Mouse (Mus musculus): ENCODE data around the gene Tulp2. TPM values are rescaled to one million over a fixed set of nuclear protein-coding genes. Genes with fewer than 3 reads are reported as not detected.

Gene Tulp2
- polyA plus RNA-seq, 1 experiment from 2014 or later: 0.41 TPM

- H3K4me3 ChIP-seq: no peak overlapping the region
- no peak overlapping the region for H3K4me2 ChIP-seq (replicated peaks)
- no peaks in the 10 kb centered on the region for H3K9me3 ChIP-seq
- ATAC-seq (ENCODE audit: low FRiP score, low read depth): no peak
- no peak overlapping the region for H3K27ac ChIP-seq
- H3K27me3 ChIP-seq (replicated peaks): no peaks in the 10 kb centered on the region
- H3K36me3 ChIP-seq: no peaks in the 10 kb centered on the region
- WGBS: 88% methylated on average over 2 of the region's 2 CpGs
- no peaks in the 10 kb centered on the region for H3K4me1 ChIP-seq
- H3K9ac ChIP-seq: no peak overlapping the region
These were observed 72.3 kb downstream of the Tulp2 start for GRCm38 (mm10) chr7:45553990-45554389.

- H3K36me3 ChIP-seq: no peaks in the 10 kb centered on the region
- H3K4me1 ChIP-seq: no peaks in the 10 kb centered on the region
- no peak within 1 kb of the TSS for H3K9ac ChIP-seq
- 48% methylated on average over 8 of the region's 8 CpGs for WGBS
- H3K4me2 ChIP-seq (replicated peaks): no peak within 1 kb of the TSS
- H3K27ac ChIP-seq: no peak within 1 kb of the TSS
- no peak within 1 kb of the TSS for H3K4me3 ChIP-seq
- H3K9me3 ChIP-seq: no peaks in the 10 kb centered on the region
- H3K27me3 ChIP-seq (replicated peaks): no peaks in the 10 kb centered on the region
- no peak for ATAC-seq (ENCODE audit: low FRiP score, low read depth)
These were observed 73.1 kb downstream of the Tulp2 start, which contains the start of gene Hsd17b14 for GRCm38 (mm10) chr7:45554744-45555143. Hsd17b14 (plus strand) TSS chr7:45554893.

GRCm38 (mm10) chr7:45555787-45556186 lies 74.1 kb downstream of the Tulp2 start:
- Histone ChIP-seq H3K36me3 (no peaks in the 10 kb centered on the region), H3K27ac (no peak overlapping the region), H3K4me2 (replicated peaks) (no peak overlapping the region), H3K9ac (no peak overlapping the region), H3K4me3 (no peak overlapping the region), H3K27me3 (replicated peaks) (no peaks in the 10 kb centered on the region), H3K4me1 (no peaks in the 10 kb centered on the region), H3K9me3 (no peaks in the 10 kb centered on the region)
- ATAC-seq (ENCODE audit: low FRiP score, low read depth): no peak
- 25% methylated on average over 8 of the region's 8 CpGs for WGBS

GRCm38 (mm10) chr7:45558907-45559306 lies 77.2 kb downstream of the Tulp2 start:
- no peak for ATAC-seq (ENCODE audit: low FRiP score, low read depth)
- 77% methylated on average over 5 of the region's 6 CpGs for WGBS
- no peak overlapping the region for H3K4me2 ChIP-seq (replicated peaks)

GRCm38 (mm10) chr7:45560241-45560640 lies 78.6 kb downstream of the Tulp2 start:
- no peak overlapping the region for H3K4me3 ChIP-seq
- H3K36me3 ChIP-seq: no peaks in the 10 kb centered on the region
- no peak overlapping the region for H3K4me2 ChIP-seq (replicated peaks)
- no peaks in the 10 kb centered on the region for H3K9me3 ChIP-seq
- H3K27me3 ChIP-seq (replicated peaks): no peaks in the 10 kb centered on the region
- no peak for ATAC-seq (ENCODE audit: low FRiP score, low read depth)
- WGBS: 86% methylated on average over 7 of the region's 7 CpGs
- H3K4me1 ChIP-seq: no peaks in the 10 kb centered on the region
- H3K9ac ChIP-seq: no peak overlapping the region
- no peak overlapping the region for H3K27ac ChIP-seq

More at GRCm38 (mm10) chr7:45558907-45559306, 77.2 kb downstream of the Tulp2 start:
- Histone ChIP-seq H3K9ac (no peak overlapping the region), H3K27me3 (replicated peaks) (no peaks in the 10 kb centered on the region), H3K9me3 (no peaks in the 10 kb centered on the region), H3K4me3 (no peak overlapping the region), H3K4me1 (no peaks in the 10 kb centered on the region), H3K27ac (no peak overlapping the region), H3K36me3 (no peaks in the 10 kb centered on the region)

- Histone ChIP-seq H3K4me1 (no peaks in the 10 kb centered on the region), H3K4me2 (replicated peaks) (0 out of 2 replicates have a peak overlapping the region, but pooled peaks have one; percentile 7), H3K36me3 (no peaks in the 10 kb centered on the region), H3K9me3 (no peaks in the 10 kb centered on the region), H3K27ac (no peak overlapping the region), H3K9ac (no peak overlapping the region), H3K27me3 (replicated peaks) (no peaks in the 10 kb centered on the region), H3K4me3 (no peak overlapping the region)
- no peak for ATAC-seq (ENCODE audit: low FRiP score, low read depth)
- 31% methylated on average over 17 of the region's 17 CpGs for WGBS
These were observed 79.4 kb downstream of the Tulp2 start for GRCm38 (mm10) chr7:45560843-45561623.

- no peak for ATAC-seq (ENCODE audit: low FRiP score, low read depth)
- Histone ChIP-seq H3K4me2 (replicated peaks) (no peak overlapping the region), H3K9me3 (no peaks in the 10 kb centered on the region), H3K36me3 (no peaks in the 10 kb centered on the region), H3K27ac (no peak overlapping the region), H3K9ac (no peak overlapping the region), H3K27me3 (replicated peaks) (no peaks in the 10 kb centered on the region), H3K4me3 (no peak overlapping the region), H3K4me1 (no peaks in the 10 kb centered on the region)
- WGBS: 53% methylated on average over 12 of the region's 12 CpGs
These were observed 80.2 kb downstream of the Tulp2 start for GRCm38 (mm10) chr7:45561624-45562520.

GRCm38 (mm10) chr7:45564811-45565210 lies 83.1 kb downstream of the Tulp2 start:
- ATAC-seq (ENCODE audit: low FRiP score, low read depth): no peak
- H3K4me1 ChIP-seq: peaks cover 4% of the 10 kb centered on the region; the same call in 1 of the 2 replicates
- H3K4me3 ChIP-seq: no peak overlapping the region
- no peak overlapping the region for H3K9ac ChIP-seq
- WGBS: 85% methylated on average over 2 of the region's 2 CpGs
- H3K36me3 ChIP-seq: no peaks in the 10 kb centered on the region
- H3K9me3 ChIP-seq: no peaks in the 10 kb centered on the region
- H3K27ac ChIP-seq: no peak overlapping the region
- no peaks in the 10 kb centered on the region for H3K27me3 ChIP-seq (replicated peaks)
- H3K4me2 ChIP-seq (replicated peaks): no peak overlapping the region

GRCm38 (mm10) chr7:45565446-45565845 lies 83.8 kb downstream of the Tulp2 start:
- ATAC-seq (ENCODE audit: low FRiP score, low read depth): no peak
- Histone ChIP-seq H3K36me3 (no peaks in the 10 kb centered on the region), H3K4me1 (peaks cover 4% of the 10 kb centered on the region; the same call in 1 of the 2 replicates), H3K4me3 (no peak overlapping the region), H3K27ac (no peak overlapping the region), H3K9ac (no peak overlapping the region), H3K9me3 (no peaks in the 10 kb centered on the region), H3K27me3 (replicated peaks) (no peaks in the 10 kb centered on the region), H3K4me2 (replicated peaks) (no peak overlapping the region)
- whole genome bisulfite sequencing: 91% methylated on average over 9 of the region's 9 CpGs

GRCm38 (mm10) chr7:45567112-45567779 lies 85.6 kb downstream of the Tulp2 start:
- H3K27me3 ChIP-seq (replicated peaks): no peaks in the 10 kb centered on the region
- H3K4me2 ChIP-seq (replicated peaks): peak overlapping the region; percentile 71
- no peak for ATAC-seq (ENCODE audit: low FRiP score, low read depth)
- no peaks in the 10 kb centered on the region for H3K9me3 ChIP-seq
- no peak overlapping the region for H3K27ac ChIP-seq
- 75% methylated on average over 8 of the region's 8 CpGs for WGBS
- no peak overlapping the region for H3K9ac ChIP-seq
- no peak overlapping the region for H3K4me3 ChIP-seq
- peaks cover 21% of the 10 kb centered on the region for H3K4me1 ChIP-seq
- no peaks in the 10 kb centered on the region for H3K36me3 ChIP-seq

GRCm38 (mm10) chr7:45567780-45568516 lies 86.3 kb downstream of the Tulp2 start:
- no peaks in the 10 kb centered on the region for H3K36me3 ChIP-seq
- 2% methylated on average over 24 of the region's 24 CpGs for WGBS

More at GRCm38 (mm10) chr7:45567780-45568516, 86.3 kb downstream of the Tulp2 start:
- Histone ChIP-seq H3K27ac (peak overlapping the region; percentile 10; the same call in 1 of the 2 replicates), H3K4me3 (peak overlapping the region; percentile 42), H3K4me2 (replicated peaks) (peak overlapping the region; percentile 71), H3K27me3 (replicated peaks) (no peaks in the 10 kb centered on the region), H3K4me1 (peaks cover 21% of the 10 kb centered on the region), H3K9me3 (no peaks in the 10 kb centered on the region), H3K9ac (peak overlapping the region; percentile 1; the same call in 1 of the 2 replicates)
- peak; percentile 85 for ATAC-seq (ENCODE audit: low FRiP score, low read depth)
